Mouse (Mus musculus): Measurements from ENCODE around the gene Rab4a.

DNA sequence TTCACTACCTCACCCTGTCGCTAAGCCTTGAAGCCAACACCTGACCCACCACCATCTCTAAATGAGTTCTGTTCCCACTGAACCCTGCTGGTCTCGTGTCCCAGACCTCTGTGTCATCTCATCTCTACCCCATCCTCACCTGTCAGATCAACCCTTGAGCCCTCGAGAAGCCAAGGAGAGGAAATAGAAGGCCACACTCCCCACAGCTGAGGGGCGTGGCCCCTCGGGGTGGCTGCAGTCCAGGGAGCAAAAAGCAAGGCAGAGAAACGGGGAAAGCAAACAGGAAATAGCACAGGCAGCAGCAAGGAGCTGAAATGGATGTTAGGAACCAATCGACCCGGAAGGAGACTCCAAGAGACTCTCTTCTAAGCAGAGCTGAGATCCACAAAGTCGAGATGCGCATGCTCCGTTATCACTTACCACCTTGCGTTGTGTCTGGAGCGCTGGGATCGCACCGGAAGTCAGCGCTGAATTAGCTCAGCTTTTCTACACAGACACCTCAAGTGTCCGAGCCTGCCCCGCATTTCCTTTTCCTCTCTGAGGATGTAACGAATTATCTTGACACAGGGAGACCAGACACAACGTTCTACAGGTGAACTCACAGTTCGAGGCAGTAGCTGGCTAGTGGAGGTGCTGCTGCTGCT lies 18.4 kb upstream of the Rab4a start:
- TF ChIP-seq CTCF (IDR thresholded peaks at IDR 0.05) (no peak), EP300 (IDR thresholded peaks at IDR 0.05) (no peak)

Measured in lung, postnatal 0 days (tissue).